Mouse (Mus musculus): ENCODE results near the gene Gm20683. TPM values are rescaled to one million over a fixed set of nuclear protein-coding genes. Genes with fewer than 3 reads are reported as not detected.

Gene Gm20683
- polyA plus RNA-seq, 1 experiment from 2014 or later: 1.4 TPM

GRCm38 (mm10) chr17:25828223-25828594 is 13.4 kb downstream of the Gm20683 start:
- Histone ChIP-seq H3K4me1 (ENCODE audit: control insufficient read depth, insufficient read depth, low read length) (peaks cover 35% of the 10 kb centered on the region), H3K36me3 (ENCODE audit: control insufficient read depth, insufficient read depth, low read length) (peaks cover 45% of the 10 kb centered on the region), H3K9me3 (ENCODE audit: control insufficient read depth, low read length) (no peaks in the 10 kb centered on the region), H3K9ac (ENCODE audit: low read depth, low read length) (peak overlapping the region; percentile 76; the same call in 1 of the 2 replicates), H3K27ac (replicated peaks; ENCODE audit: low read depth, low read length) (no peak overlapping the region; the same call in 1 of the 2 replicates), H3K4me3 (ENCODE audit: low read depth, low read length) (peak overlapping the region; percentile 52), H3K4me2 (ENCODE audit: low read depth, low read length) (peak overlapping the region; percentile 76), H3K27me3 (replicated peaks; ENCODE audit: control insufficient read depth, insufficient read depth, low read length) (no peaks in the 10 kb centered on the region)
- DNase-seq (ENCODE audit: low spot score) (no peak), ATAC-seq (ENCODE audit: low read depth) (no peak)
- WGBS: 81% methylated on average over 8 of the region's 8 CpGs

GRCm38 (mm10) chr17:25827546-25828222 is 13.9 kb downstream of the Gm20683 start:
- Histone ChIP-seq H3K27me3 (replicated peaks; ENCODE audit: control insufficient read depth, insufficient read depth, low read length) (no peaks in the 10 kb centered on the region), H3K27ac (replicated peaks; ENCODE audit: low read depth, low read length) (no peak overlapping the region), H3K9me3 (ENCODE audit: control insufficient read depth, low read length) (no peaks in the 10 kb centered on the region), H3K4me1 (ENCODE audit: control insufficient read depth, insufficient read depth, low read length) (peaks cover 35% of the 10 kb centered on the region), H3K9ac (ENCODE audit: low read depth, low read length) (no peak overlapping the region), H3K4me3 (ENCODE audit: low read depth, low read length) (no peak overlapping the region), H3K36me3 (ENCODE audit: control insufficient read depth, insufficient read depth, low read length) (peaks cover 45% of the 10 kb centered on the region), H3K4me2 (ENCODE audit: low read depth, low read length) (no peak overlapping the region)
- ATAC-seq (ENCODE audit: low read depth) (no peak), DNase-seq (ENCODE audit: low spot score) (no peak)
- WGBS: 93% methylated on average over 19 of the region's 22 CpGs

- WGBS: 97% methylated on average over 13 of the region's 13 CpGs
- Histone ChIP-seq H3K9ac (ENCODE audit: low read depth, low read length) (no peak overlapping the region), H3K4me1 (ENCODE audit: control insufficient read depth, insufficient read depth, low read length) (peaks cover 34% of the 10 kb centered on the region), H3K27me3 (replicated peaks; ENCODE audit: control insufficient read depth, insufficient read depth, low read length) (no peaks in the 10 kb centered on the region), H3K4me3 (ENCODE audit: low read depth, low read length) (no peak overlapping the region), H3K4me2 (ENCODE audit: low read depth, low read length) (no peak overlapping the region), H3K36me3 (ENCODE audit: control insufficient read depth, insufficient read depth, low read length) (peaks cover 45% of the 10 kb centered on the region), H3K9me3 (ENCODE audit: control insufficient read depth, low read length) (no peaks in the 10 kb centered on the region), H3K27ac (replicated peaks; ENCODE audit: low read depth, low read length) (no peak overlapping the region)
- no peak for DNase-seq (ENCODE audit: low spot score)
- no peak for ATAC-seq (ENCODE audit: low read depth)
Observed at GRCm38 (mm10) chr17:25827011-25827410, 14.6 kb downstream of the Gm20683 start.

- Histone ChIP-seq H3K4me3 (ENCODE audit: low read depth, low read length) (no peak overlapping the region), H3K27me3 (replicated peaks; ENCODE audit: control insufficient read depth, insufficient read depth, low read length) (peaks cover 2% of the 10 kb centered on the region; the same call in 1 of the 2 replicates), H3K4me1 (ENCODE audit: control insufficient read depth, insufficient read depth, low read length) (peaks cover 25% of the 10 kb centered on the region), H3K36me3 (ENCODE audit: control insufficient read depth, insufficient read depth, low read length) (peaks cover 38% of the 10 kb centered on the region), H3K4me2 (ENCODE audit: low read depth, low read length) (no peak overlapping the region), H3K27ac (replicated peaks; ENCODE audit: low read depth, low read length) (no peak overlapping the region), H3K9ac (ENCODE audit: low read depth, low read length) (no peak overlapping the region), H3K9me3 (ENCODE audit: control insufficient read depth, low read length) (no peaks in the 10 kb centered on the region)
- no peak for DNase-seq (ENCODE audit: low spot score)
- 94% methylated on average over 27 of the region's 27 CpGs for WGBS
- ATAC-seq (ENCODE audit: low read depth): no peak
Observed at GRCm38 (mm10) chr17:25825984-25826570, 15.5 kb downstream of the Gm20683 start.

GRCm38 (mm10) chr17:25825311-25825710 is 16.3 kb downstream of the Gm20683 start:
- Histone ChIP-seq H3K9ac (ENCODE audit: low read depth, low read length) (no peak overlapping the region), H3K4me1 (ENCODE audit: control insufficient read depth, insufficient read depth, low read length) (peaks cover 18% of the 10 kb centered on the region), H3K27me3 (replicated peaks; ENCODE audit: control insufficient read depth, insufficient read depth, low read length) (peaks cover 9% of the 10 kb centered on the region), H3K27ac (replicated peaks; ENCODE audit: low read depth, low read length) (no peak overlapping the region), H3K4me3 (ENCODE audit: low read depth, low read length) (no peak overlapping the region), H3K36me3 (ENCODE audit: control insufficient read depth, insufficient read depth, low read length) (peaks cover 30% of the 10 kb centered on the region), H3K9me3 (ENCODE audit: control insufficient read depth, low read length) (no peaks in the 10 kb centered on the region), H3K4me2 (ENCODE audit: low read depth, low read length) (no peak overlapping the region)
- ATAC-seq (ENCODE audit: low read depth) (no peak), DNase-seq (ENCODE audit: low spot score) (no peak)
- 88% methylated on average over 6 of the region's 6 CpGs for WGBS

- no peaks in the 10 kb centered on the region for H3K9me3 ChIP-seq (ENCODE audit: control insufficient read depth, low read length)
- H3K4me3 ChIP-seq (ENCODE audit: low read depth, low read length): peak overlapping the region; percentile 74
- peaks cover 23% of the 10 kb centered on the region for H3K36me3 ChIP-seq (ENCODE audit: control insufficient read depth, insufficient read depth, low read length)
- H3K9ac ChIP-seq (ENCODE audit: low read depth, low read length): peak overlapping the region; percentile 76
- no peak overlapping the region for H3K27ac ChIP-seq (replicated peaks; ENCODE audit: low read depth, low read length)
- peak overlapping the region; percentile 98 for H3K4me2 ChIP-seq (ENCODE audit: low read depth, low read length)
- DNase-seq (ENCODE audit: low spot score) (no peak), ATAC-seq (ENCODE audit: low read depth) (no peak)
- peaks cover 13% of the 10 kb centered on the region for H3K4me1 ChIP-seq (ENCODE audit: control insufficient read depth, insufficient read depth, low read length)
- 76% methylated on average over 15 of the region's 17 CpGs for WGBS
- peaks cover 17% of the 10 kb centered on the region for H3K27me3 ChIP-seq (replicated peaks; ENCODE audit: control insufficient read depth, insufficient read depth, low read length)
Observed at GRCm38 (mm10) chr17:25824362-25825142, 17.0 kb downstream of the Gm20683 start.

- Histone ChIP-seq H3K36me3 (ENCODE audit: control insufficient read depth, insufficient read depth, low read length) (peaks cover 23% of the 10 kb centered on the region), H3K27ac (replicated peaks; ENCODE audit: low read depth, low read length) (peak within 1 kb of the TSS; percentile 29; the same call in 1 of the 2 replicates), H3K4me1 (ENCODE audit: control insufficient read depth, insufficient read depth, low read length) (peaks cover 12% of the 10 kb centered on the region), H3K9ac (ENCODE audit: low read depth, low read length) (peak within 1 kb of the TSS; percentile 76), H3K27me3 (replicated peaks; ENCODE audit: control insufficient read depth, insufficient read depth, low read length) (peaks cover 28% of the 10 kb centered on the region), H3K4me3 (ENCODE audit: low read depth, low read length) (peak within 1 kb of the TSS; percentile 74), H3K9me3 (ENCODE audit: control insufficient read depth, low read length) (no peaks in the 10 kb centered on the region), H3K4me2 (ENCODE audit: low read depth, low read length) (peak within 1 kb of the TSS; percentile 98)
- ATAC-seq (ENCODE audit: low read depth) (peak; percentile 79), DNase-seq (ENCODE audit: low spot score) (peak; percentile 95)
- WGBS: 0% methylated on average over 18 of the region's 18 CpGs
Observed at GRCm38 (mm10) chr17:25823452-25823851, 18.1 kb downstream of the Gm20683 start, which contains the start of gene Wdr24. Wdr24 (plus strand) TSS chr17:25823627.

- Histone ChIP-seq H3K27me3 (replicated peaks; ENCODE audit: control insufficient read depth, insufficient read depth, low read length) (peaks cover 37% of the 10 kb centered on the region), H3K9me3 (ENCODE audit: control insufficient read depth, low read length) (no peaks in the 10 kb centered on the region), H3K27ac (replicated peaks; ENCODE audit: low read depth, low read length) (no peak overlapping the region), H3K9ac (ENCODE audit: low read depth, low read length) (no peak overlapping the region; the same call in 1 of the 2 replicates), H3K4me3 (ENCODE audit: low read depth, low read length) (0 out of 2 replicates have a peak overlapping the region, but pooled peaks have one; percentile 6), H3K4me2 (ENCODE audit: low read depth, low read length) (peak overlapping the region; percentile 31), H3K36me3 (ENCODE audit: control insufficient read depth, insufficient read depth, low read length) (no peaks in the 10 kb centered on the region), H3K4me1 (ENCODE audit: control insufficient read depth, insufficient read depth, low read length) (peaks cover 3% of the 10 kb centered on the region)
- ATAC-seq (ENCODE audit: low read depth) (no peak; the same call in 1 of the 2 replicates), DNase-seq (ENCODE audit: low spot score) (peak; percentile 21)
- WGBS: 9% methylated on average over 34 of the region's 46 CpGs
Observed at GRCm38 (mm10) chr17:25818851-25819780, 22.4 kb downstream of the Gm20683 start.

Measured in embryonic facial prominence, embryonic 14.5 days (tissue).